ENCODE assay signal across 20 mouse cellular contexts in the genomic region with DNA sequence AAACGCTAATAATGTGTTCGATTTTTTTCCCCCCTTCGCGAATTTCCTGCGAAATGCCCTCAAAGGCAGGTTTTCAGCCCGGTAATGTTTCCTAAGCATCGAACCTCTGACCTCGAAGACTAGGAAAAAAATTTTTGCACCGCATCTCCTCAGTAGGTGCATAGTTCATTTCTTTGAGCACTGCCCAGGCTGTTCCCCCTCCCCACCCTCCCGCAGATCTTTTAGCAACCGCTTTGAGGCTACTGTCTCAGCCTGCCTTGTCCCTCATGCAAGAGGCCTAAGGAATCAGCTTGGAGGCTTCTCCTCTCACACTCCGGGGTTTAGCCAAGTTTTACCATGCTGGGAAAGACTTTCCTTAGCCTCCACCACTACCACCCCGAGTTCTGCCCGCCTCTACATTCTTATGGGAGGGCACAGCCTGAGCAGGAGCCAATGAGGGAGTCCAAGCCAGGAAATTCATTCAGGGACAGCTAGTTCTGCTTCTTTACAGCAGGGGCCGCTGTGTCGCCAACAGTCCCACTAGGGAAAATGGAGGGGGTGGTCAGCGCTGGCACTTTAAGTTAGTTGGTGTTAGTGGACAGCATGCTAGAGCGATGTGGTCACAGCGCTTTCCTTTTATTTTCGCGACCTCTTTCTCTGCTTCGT. TPM values are rescaled to one million over a fixed set of nuclear protein-coding genes. Genes with fewer than 3 reads are reported as not detected.
DNase-seq lines count a peak whose midpoint lies in the region; ATAC-seq and TF ChIP-seq lines count a peak whose summit lies in the region.
"Not testable (repeated sequence)": the region's sequence is repeated elsewhere in the genome, so short reads cannot be mapped to it uniquely, and the experiment has no call there.
"Had no signal": no experiment of that assay in that cellular context is flagged by ENCODE, and none has a peak within 500 bp of the region (broad histone marks: within the 10 kb centered on the region; RNA-seq: fewer than 3 reads in every experiment).

No protein-coding gene starts in this region.

- not testable (repeated sequence) for H3K4me3 ChIP-seq in embryonic facial prominence, embryonic 14.5 days (ENCODE audit: low read depth, low read length); hindbrain, embryonic 14.5 days (replicated peaks; ENCODE audit: low read length); kidney, embryonic 16.5 days (ENCODE audit: low read length); lung, embryonic 14.5 days (ENCODE audit: low read depth, low read length); midbrain, embryonic 13.5 days (replicated peaks); neural tube, embryonic 14.5 days (ENCODE audit: low read depth, low read length)

- H3K9me3 ChIP-seq in embryonic facial prominence, embryonic 14.5 days (ENCODE audit: control insufficient read depth, low read length); hindbrain, embryonic 14.5 days (ENCODE audit: control insufficient read depth, low read length); kidney, embryonic 16.5 days (ENCODE audit: low read length); lung, embryonic 14.5 days (ENCODE audit: low read depth, low read length); midbrain, embryonic 13.5 days; neural tube, embryonic 14.5 days (ENCODE audit: control insufficient read depth, low read length): not testable (repeated sequence)

- TF ChIP-seq CTCF in lung, embryonic 14.5 days (IDR thresholded peaks at IDR 0.05; ENCODE audit: low read depth): not testable (repeated sequence)

- not testable (repeated sequence) for H3K27me3 ChIP-seq in embryonic facial prominence, embryonic 14.5 days (replicated peaks; ENCODE audit: control insufficient read depth, insufficient read depth, low read length); hindbrain, embryonic 14.5 days (ENCODE audit: control insufficient read depth, insufficient read depth, low read length); kidney, embryonic 16.5 days (ENCODE audit: insufficient read depth, low read length); lung, embryonic 14.5 days (ENCODE audit: insufficient read depth, low read length); midbrain, embryonic 13.5 days; neural tube, embryonic 14.5 days (ENCODE audit: control insufficient read depth, insufficient read depth, low read length)

- DNase-seq in embryonic facial prominence, embryonic 14.5 days (ENCODE audit: low spot score); hindbrain, embryonic 14.5 days (ENCODE audit: low spot score); lung, embryonic 14.5 days: not testable (repeated sequence)

- H3K36me3 ChIP-seq in embryonic facial prominence, embryonic 14.5 days (ENCODE audit: control insufficient read depth, insufficient read depth, low read length); hindbrain, embryonic 14.5 days (replicated peaks; ENCODE audit: control insufficient read depth, insufficient read depth); kidney, embryonic 16.5 days (ENCODE audit: insufficient read depth, low read length); lung, embryonic 14.5 days (ENCODE audit: insufficient read depth); midbrain, embryonic 13.5 days; neural tube, embryonic 14.5 days (ENCODE audit: control insufficient read depth, insufficient read depth, low read length): not testable (repeated sequence)

- not testable (repeated sequence) for H3K27ac ChIP-seq in embryonic facial prominence, embryonic 14.5 days (replicated peaks; ENCODE audit: low read depth, low read length); hindbrain, embryonic 14.5 days; kidney, embryonic 16.5 days (ENCODE audit: low read length); lung, embryonic 14.5 days (ENCODE audit: low read depth); midbrain, embryonic 13.5 days; neural tube, embryonic 14.5 days (ENCODE audit: low read depth, low read length)

- ATAC-seq in embryonic facial prominence, embryonic 14.5 days (ENCODE audit: low read depth): peak; percentile 77; the same call in 1 of the 2 replicates
- ATAC-seq in granulocyte monocyte progenitor cell, adult 5-6 weeks (replicated peaks; ENCODE audit: poor library complexity, severe bottlenecking): peak; percentile 89
- peak; percentile 80 for ATAC-seq in hindbrain, embryonic 14.5 days (ENCODE audit: low FRiP score)
- ATAC-seq in kidney, embryonic 16.5 days (ENCODE audit: low FRiP score, low TSS enrichment): peak; percentile 86; the same call in 1 of the 2 replicates
- peak; percentile 95 for ATAC-seq in lung, embryonic 14.5 days (ENCODE audit: insufficient read depth)
- peak; percentile 89 for ATAC-seq in midbrain, embryonic 13.5 days
- ATAC-seq in neural tube, embryonic 14.5 days (ENCODE audit: low read depth): peak; percentile 87; the same call in 1 of the 2 replicates

- not testable (repeated sequence) for H3K9ac ChIP-seq in embryonic facial prominence, embryonic 14.5 days (ENCODE audit: low read depth, low read length); hindbrain, embryonic 14.5 days; kidney, embryonic 16.5 days (replicated peaks; ENCODE audit: low read length); lung, embryonic 14.5 days; midbrain, embryonic 13.5 days (replicated peaks); neural tube, embryonic 14.5 days (replicated peaks; ENCODE audit: low read depth, low read length)

- no CpG with 5 or more reads among the region's 22 CpGs for WGBS in embryonic facial prominence, embryonic 14.5 days
- no CpG with 5 or more reads among the region's 22 CpGs for WGBS in hindbrain, embryonic 14.5 days
- WGBS in kidney, embryonic 16.5 days: no CpG with 5 or more reads among the region's 22 CpGs
- no CpG with 5 or more reads among the region's 22 CpGs for WGBS in lung, embryonic 14.5 days
- WGBS in midbrain, embryonic 13.5 days: no CpG with 5 or more reads among the region's 22 CpGs
- WGBS in neural tube, embryonic 14.5 days: no CpG with 5 or more reads among the region's 22 CpGs

- H3K4me1 ChIP-seq in embryonic facial prominence, embryonic 14.5 days (ENCODE audit: control insufficient read depth, insufficient read depth, low read length); hindbrain, embryonic 14.5 days (replicated peaks; ENCODE audit: control insufficient read depth, insufficient read depth, low read length); kidney, embryonic 16.5 days (ENCODE audit: insufficient read depth, low read length); lung, embryonic 14.5 days (ENCODE audit: insufficient read depth); midbrain, embryonic 13.5 days (replicated peaks); neural tube, embryonic 14.5 days (ENCODE audit: control insufficient read depth, insufficient read depth, low read length): not testable (repeated sequence)

- not testable (repeated sequence) for H3K4me2 ChIP-seq in embryonic facial prominence, embryonic 14.5 days (ENCODE audit: low read depth, low read length); hindbrain, embryonic 14.5 days (replicated peaks); kidney, embryonic 16.5 days (replicated peaks; ENCODE audit: low read depth, low read length); lung, embryonic 14.5 days; midbrain, embryonic 13.5 days (replicated peaks); neural tube, embryonic 14.5 days (ENCODE audit: low read depth, low read length)

RNA-seq across cellular contexts. Expression of gene Gm36079, which starts 28.2 kb away (rescaled TPM):
- polyA plus RNA-seq in embryonic facial prominence, embryonic 14.5 days (2014; fragmentation: Nextera tagmentation; extraction: Ambion mirVana): not detected in 2 replicates
- total RNA-seq in granulocyte monocyte progenitor cell, adult 5-6 weeks (2014; fragmentation: Nextera tagmentation): not detected in 2 replicates
- total RNA-seq in granulocyte monocyte progenitor cell, adult 5-6 weeks (2017): not detected in 2 replicates
- not detected in 2 replicates for polyA plus RNA-seq in hindbrain, embryonic 14.5 days (2014; fragmentation: Nextera tagmentation; extraction: Ambion mirVana)
- polyA plus RNA-seq in kidney, embryonic 16.5 days (2015; fragmentation: Nextera tagmentation; extraction: Ambion mirVana): not detected in 2 replicates
- not detected in 2 replicates for polyA plus RNA-seq in lung, embryonic 14.5 days (2014; fragmentation: Nextera tagmentation; extraction: Ambion mirVana)
- polyA plus RNA-seq in midbrain, embryonic 13.5 days (2015; fragmentation: Nextera tagmentation; extraction: Ambion mirVana): not detected in 2 replicates
- polyA plus RNA-seq in neural tube, embryonic 14.5 days (2014; fragmentation: Nextera tagmentation; extraction: Ambion mirVana): not detected in 2 replicates
- total RNA-seq: adrenal gland, postnatal 25 days; gastrocnemius, postnatal 36 days; heart, postnatal 36 days; left cerebral cortex, adult 8-10 months had no signal
- polyA plus RNA-seq: C2C12; embryonic facial prominence, embryonic 10.5 days; heart, embryonic 10.5 days; limb, embryonic 15.5 days; Patski; small intestine, adult 2 months; thymus, adult 2 months; urinary bladder, adult 2 months had no signal

RNA-seq across cellular contexts. Expression of gene B020031M17Rik, which starts 48.0 kb away (rescaled TPM):
- not detected in 2 replicates for polyA plus RNA-seq in embryonic facial prominence, embryonic 14.5 days (2014; fragmentation: Nextera tagmentation; extraction: Ambion mirVana)
- total RNA-seq in granulocyte monocyte progenitor cell, adult 5-6 weeks (2014; fragmentation: Nextera tagmentation): not detected in 2 replicates
- not detected in 2 replicates for total RNA-seq in granulocyte monocyte progenitor cell, adult 5-6 weeks (2017)
- not detected in 2 replicates for polyA plus RNA-seq in hindbrain, embryonic 14.5 days (2014; fragmentation: Nextera tagmentation; extraction: Ambion mirVana)
- polyA plus RNA-seq in kidney, embryonic 16.5 days (2015; fragmentation: Nextera tagmentation; extraction: Ambion mirVana): not detected in 2 replicates
- not detected in 2 replicates for polyA plus RNA-seq in lung, embryonic 14.5 days (2014; fragmentation: Nextera tagmentation; extraction: Ambion mirVana)
- polyA plus RNA-seq in midbrain, embryonic 13.5 days (2015; fragmentation: Nextera tagmentation; extraction: Ambion mirVana): not detected in 2 replicates
- not detected in 2 replicates for polyA plus RNA-seq in neural tube, embryonic 14.5 days (2014; fragmentation: Nextera tagmentation; extraction: Ambion mirVana)
- total RNA-seq: adrenal gland, postnatal 25 days; gastrocnemius, postnatal 36 days; heart, postnatal 36 days; left cerebral cortex, adult 8-10 months had no signal
- polyA plus RNA-seq: embryonic facial prominence, embryonic 10.5 days; heart, embryonic 10.5 days; limb, embryonic 15.5 days; macrophage; small intestine, adult 2 months; thymus, adult 2 months; urinary bladder, adult 2 months had no signal

RNA-seq across cellular contexts. Expression of gene Gm21188, which starts 53.4 kb away (rescaled TPM):
- polyA plus RNA-seq in embryonic facial prominence, embryonic 14.5 days (2014; fragmentation: Nextera tagmentation; extraction: Ambion mirVana): 0.13 and 0.22 TPM in 2 replicates
- 63.0 and 68.6 TPM in 2 replicates for total RNA-seq in granulocyte monocyte progenitor cell, adult 5-6 weeks (2014; fragmentation: Nextera tagmentation)
- total RNA-seq in granulocyte monocyte progenitor cell, adult 5-6 weeks (2017): 31.0 and 37.9 TPM in 2 replicates
- not detected in 2 replicates for polyA plus RNA-seq in hindbrain, embryonic 14.5 days (2014; fragmentation: Nextera tagmentation; extraction: Ambion mirVana)
- not detected in 2 replicates for polyA plus RNA-seq in kidney, embryonic 16.5 days (2015; fragmentation: Nextera tagmentation; extraction: Ambion mirVana)
- polyA plus RNA-seq in lung, embryonic 14.5 days (2014; fragmentation: Nextera tagmentation; extraction: Ambion mirVana): not detected in 2 replicates
- not detected in 2 replicates for polyA plus RNA-seq in midbrain, embryonic 13.5 days (2015; fragmentation: Nextera tagmentation; extraction: Ambion mirVana)
- not detected in 2 replicates for polyA plus RNA-seq in neural tube, embryonic 14.5 days (2014; fragmentation: Nextera tagmentation; extraction: Ambion mirVana)
- total RNA-seq: left cerebral cortex, adult 8-10 months had no signal
- polyA plus RNA-seq: C2C12; embryonic facial prominence, embryonic 10.5 days; heart, embryonic 10.5 days had no signal
